Mouse (Mus musculus) right cerebral cortex, adult 18-20 months (tissue): ENCODE measurements around the gene Lca5l.
A peak's percentile ranks its signal among the peaks of the same experiment; 100 is the strongest.

Experiments
- DNase-seq: peaks from one replicate; pipeline ENCODE4 v3.0.0; 2022; ENCODE audit warnings: mixed read lengths

The Lca5l gene

GRCm38 (mm10) chr16:96191531-96192506 lies at the start of gene Lca5l:
Gene Lca5l (minus strand): TSS chr16:96192271.
- peak; percentile 99 for DNase-seq

- peak; percentile 25 for DNase-seq
These were observed 43.4 kb upstream of the Lca5l start, which contains the start of gene B3galt5 for GRCm38 (mm10) chr16:96235366-96235970. Gene B3galt5 (plus strand): TSS chr16:96235801.

- DNase-seq, result no peak
These were observed 41.9 kb upstream of the Lca5l start for GRCm38 (mm10) chr16:96233996-96234395.

GRCm38 (mm10) chr16:96231974-96232373 lies 39.9 kb upstream of the Lca5l start:
- no peak for DNase-seq

- no peak for DNase-seq
These were observed 39.2 kb upstream of the Lca5l start for GRCm38 (mm10) chr16:96231251-96231650.

- DNase-seq, result peak; percentile 70
These were observed 38.3 kb upstream of the Lca5l start for GRCm38 (mm10) chr16:96230411-96230810.

GRCm38 (mm10) chr16:96229044-96229555 lies 37.0 kb upstream of the Lca5l start:
- peak; percentile 19 for DNase-seq

GRCm38 (mm10) chr16:96228438-96228837 lies 36.4 kb upstream of the Lca5l start:
- no peak for DNase-seq

GRCm38 (mm10) chr16:96222452-96222851 lies 30.4 kb upstream of the Lca5l start:
- no peak for DNase-seq

- no peak for DNase-seq
These were observed 29.9 kb upstream of the Lca5l start for GRCm38 (mm10) chr16:96221959-96222358.

- DNase-seq, result no peak
These were observed 29.4 kb upstream of the Lca5l start for GRCm38 (mm10) chr16:96221491-96221890.

- DNase-seq, result no peak
These were observed 21.0 kb upstream of the Lca5l start for GRCm38 (mm10) chr16:96213027-96213426.

GRCm38 (mm10) chr16:96210856-96211255 lies 18.8 kb upstream of the Lca5l start:
- DNase-seq, result no peak

GRCm38 (mm10) chr16:96209789-96210188 lies 17.7 kb upstream of the Lca5l start:
- DNase-seq, result peak; percentile 14

GRCm38 (mm10) chr16:96201485-96202232 lies 9.6 kb upstream of the Lca5l start:
- no peak for DNase-seq

GRCm38 (mm10) chr16:96200702-96201028 lies 8.6 kb upstream of the Lca5l start:
- DNase-seq, result no peak

GRCm38 (mm10) chr16:96199913-96200701 lies 8.0 kb upstream of the Lca5l start, which contains the start of gene Sh3bgr:
Gene Sh3bgr (plus strand): TSS chr16:96200450.
- DNase-seq, result no peak

- DNase-seq, result no peak
These were observed 4.5 kb downstream of the Lca5l start for GRCm38 (mm10) chr16:96187619-96188018.

GRCm38 (mm10) chr16:96179156-96179555 lies 12.9 kb downstream of the Lca5l start:
- no peak for DNase-seq

GRCm38 (mm10) chr16:96175399-96175798 lies 16.7 kb downstream of the Lca5l start:
- DNase-seq, result no peak

- no peak for DNase-seq
These were observed 18.4 kb downstream of the Lca5l start for GRCm38 (mm10) chr16:96173648-96174047.

GRCm38 (mm10) chr16:96168837-96169236 lies 23.2 kb downstream of the Lca5l start:
- no peak for DNase-seq
